Mouse (Mus musculus) CH12.LX (cell line): ENCODE data around the gene Smox. TPM values are rescaled to one million over a fixed set of nuclear protein-coding genes. Genes with fewer than 3 reads are reported as not detected.

Source experiments
- DNase-seq: peaks from one replicate; pipeline ENCODE4 v3.0.0-alpha.2; 2013; ENCODE audit errors: extremely low read depth
- H3K27ac ChIP-seq: 2 replicates; pipeline ENCODE4 v1.5.1; 2012; ENCODE audit warnings: low read depth, mild to moderate bottlenecking, control low read depth, moderate library complexity; ENCODE audit not compliant: insufficient read depth
- H3K27me3 ChIP-seq: replicated peaks from 2 replicates; pipeline ENCODE3; 2012; ENCODE audit warnings: inconsistent platforms
- H3K36me3 ChIP-seq, 2 experiments: replicated peaks in 1 of 2; 2 replicates each; pipeline versions ENCODE3 to v1.6.1; 2012; ENCODE audit warnings: inconsistent platforms in 1 of 2, low read length in 1 of 2, mild to moderate bottlenecking in 1 of 2, mixed read lengths in 1 of 2, moderate library complexity in 1 of 2; ENCODE audit not compliant: control insufficient read depth in 1 of 2, insufficient read depth in 1 of 2
- H3K4me1 ChIP-seq, 2 experiments: 2 replicates each; pipeline ENCODE4 v1.6.1; 2012; ENCODE audit warnings: inconsistent platforms in 1 of 2, moderate library complexity in 1 of 2; ENCODE audit not compliant: insufficient read depth in 2 of 2, control insufficient read depth in 1 of 2
- H3K4me2 ChIP-seq: 2 replicates; pipeline ENCODE4 v1.6.1; 2012; ENCODE audit warnings: low read depth, mild to moderate bottlenecking, control low read depth; ENCODE audit not compliant: poor library complexity, insufficient read depth, severe bottlenecking
- H3K4me3 ChIP-seq, 3 experiments: fragments of 150-350 bp in 1 of 3; sonication (generic) in 1 of 3; replicated peaks in 1 of 3; 2 replicates each; pipeline versions ENCODE3 to v1.5.1; 2011 to 2012; ENCODE audit warnings: low read depth in 2 of 3, low read length in 2 of 3, mild to moderate bottlenecking in 2 of 3, moderate library complexity in 2 of 3, control low read depth in 1 of 3, improper control_type of control experiment in 1 of 3, inconsistent platforms in 1 of 3, mixed read lengths in 1 of 3; ENCODE audit not compliant: poor library complexity in 1 of 3
- H3K79me2 ChIP-seq: replicated peaks from 2 replicates; pipeline ENCODE4 v1.6.1; 2012; ENCODE audit warnings: mild to moderate bottlenecking, moderate library complexity; ENCODE audit not compliant: control insufficient read depth, poor library complexity, insufficient read depth, severe bottlenecking; ENCODE audit errors: extremely low read depth
- H3K9ac ChIP-seq: 2 replicates; pipeline ENCODE4 v1.6.1; 2012; ENCODE audit warnings: low read depth, mild to moderate bottlenecking, control low read depth, moderate library complexity; ENCODE audit not compliant: insufficient read depth
- H3K9me3 ChIP-seq: replicated peaks from 2 replicates; pipeline ENCODE3; 2012; ENCODE audit warnings: low read length, inconsistent platforms, mixed read lengths
- BHLHE40 ChIP-seq: IDR thresholded peaks from 2 replicates; pipeline ENCODE4 v1.6.1; 2011; ENCODE audit warnings: mild to moderate bottlenecking, low read depth, low read length, improper control_type of control experiment
- CHD1 ChIP-seq: IDR thresholded peaks from 2 replicates; pipeline ENCODE4 v1.6.1; 2012; ENCODE audit warnings: low read depth, low read length, improper control_type of control experiment, inconsistent platforms
- CHD2 ChIP-seq: IDR thresholded peaks from 2 replicates; pipeline ENCODE4 v1.6.1; 2011; ENCODE audit warnings: low read length, improper control_type of control experiment
- CTCF ChIP-seq, 2 experiments: IDR thresholded peaks in 1 of 2; conservative IDR thresholded peaks in 1 of 2; 2 replicates each; pipeline ENCODE4 v1.5.1; 2011 to 2012; ENCODE audit warnings: low read depth in 2 of 2, low read length in 2 of 2, improper control_type of control experiment in 1 of 2, inconsistent platforms in 1 of 2, mild to moderate bottlenecking in 1 of 2, moderate library complexity in 1 of 2
- E2F4 ChIP-seq: IDR thresholded peaks from 2 replicates; pipeline ENCODE4 v1.6.1; 2011; ENCODE audit warnings: low read depth, low read length, improper control_type of control experiment; ENCODE audit not compliant: insufficient replicate concordance
- ELF1 ChIP-seq: IDR thresholded peaks from 2 replicates; pipeline ENCODE4 v1.6.1; 2014; ENCODE audit warnings: low read depth, mild to moderate bottlenecking, inconsistent platforms, low read length, improper control_type of control experiment
- EP300 ChIP-seq: IDR thresholded peaks from 2 replicates; pipeline ENCODE4 v1.6.1; 2011; ENCODE audit warnings: low read length, improper control_type of control experiment
- JUN ChIP-seq: IDR thresholded peaks from 2 replicates; pipeline ENCODE4 v1.6.1; 2011; ENCODE audit warnings: low read depth, mild to moderate bottlenecking, low read length, improper control_type of control experiment, moderate library complexity; ENCODE audit not compliant: insufficient read depth
- KAT2A ChIP-seq: IDR thresholded peaks from 2 replicates; pipeline ENCODE4 v1.6.1; 2012; ENCODE audit warnings: low read length, improper control_type of control experiment, inconsistent platforms; ENCODE audit not compliant: insufficient replicate concordance
- MAFK ChIP-seq: IDR thresholded peaks from 2 replicates; pipeline ENCODE4 v1.6.1; 2011; ENCODE audit warnings: low read length, improper control_type of control experiment; ENCODE audit not compliant: insufficient replicate concordance
- MAZ ChIP-seq: IDR thresholded peaks from 2 replicates; pipeline ENCODE4 v1.6.1; 2012; ENCODE audit warnings: low read depth, mild to moderate bottlenecking, inconsistent platforms, low read length, improper control_type of control experiment, moderate library complexity
- MEF2A ChIP-seq: IDR thresholded peaks from 2 replicates; pipeline ENCODE4 v1.6.1; 2014; ENCODE audit warnings: low read depth, mild to moderate bottlenecking, inconsistent platforms, low read length, improper control_type of control experiment, borderline replicate concordance
- NELFE ChIP-seq: IDR thresholded peaks from 2 replicates; pipeline ENCODE4 v1.6.1; 2011; ENCODE audit warnings: low read depth, low read length, improper control_type of control experiment
- NRF1 ChIP-seq: IDR thresholded peaks from 2 replicates; pipeline ENCODE4 v1.6.1; 2014; ENCODE audit warnings: low read depth, mild to moderate bottlenecking, inconsistent platforms, low read length, improper control_type of control experiment, moderate library complexity
- PAX5 ChIP-seq: IDR thresholded peaks from 2 replicates; pipeline ENCODE4 v1.6.1; 2012; ENCODE audit warnings: low read length, inconsistent platforms, mixed read lengths
- POLR2AphosphoS2 ChIP-seq: IDR thresholded peaks from 2 replicates; pipeline ENCODE4 v1.6.1; 2011; ENCODE audit warnings: low read depth, low read length, improper control_type of control experiment
- RCOR1 ChIP-seq: conservative IDR thresholded peaks from 2 replicates; pipeline ENCODE4 v1.6.1; 2012; ENCODE audit warnings: low read depth, mild to moderate bottlenecking, inconsistent platforms, low read length, improper control_type of control experiment
- SMC3 ChIP-seq: IDR thresholded peaks from 2 replicates; pipeline ENCODE4 v1.6.1; 2011; ENCODE audit warnings: low read depth, low read length, improper control_type of control experiment
- TBP ChIP-seq: conservative IDR thresholded peaks from 2 replicates; pipeline ENCODE4 v1.6.1; 2011; ENCODE audit warnings: low read depth, low read length, improper control_type of control experiment
- TCF12 ChIP-seq: IDR thresholded peaks from 2 replicates; pipeline ENCODE4 v1.6.1; 2014; ENCODE audit warnings: low read depth, mild to moderate bottlenecking, inconsistent platforms, low read length, improper control_type of control experiment
- ZKSCAN1 ChIP-seq: IDR thresholded peaks from 2 replicates; pipeline ENCODE4 v1.6.1; 2012; ENCODE audit warnings: low read depth, inconsistent platforms, low read length, improper control_type of control experiment, borderline replicate concordance
- ZMIZ1 ChIP-seq: IDR thresholded peaks from 2 replicates; pipeline ENCODE4 v1.6.1; 2012; ENCODE audit warnings: low read depth, mild to moderate bottlenecking, inconsistent platforms, low read length, improper control_type of control experiment
- dilution Hi-C: fragments of 300-500 bp; cut with MboI; formaldehyde crosslinking; loops from 2 replicates; pipeline ENCODE4 v1.14.3; 2020; ENCODE audit warnings: low sequenced_read_pairs; ENCODE audit not compliant: extremely low pct_unique_long_range_greater_than_20kb, extremely low pct_ligation_motif_present
- in situ Hi-C: fragments of 300-500 bp; cut with MboI; formaldehyde crosslinking; loops from 3 replicates; pipeline ENCODE4 v1.14.3; 2019; ENCODE audit warnings: low sequenced_read_pairs, low pct_ligation_motif_present, low pct_unique_long_range_greater_than_20kb, mixed read lengths
- polyA plus RNA-seq: library from polyadenylated mRNA; unstranded; fragments of >175 nt; gene quantifications from 2 replicates; pipeline ENCODE4 v1.2.1, GENCODE M21; 2012; ENCODE audit warnings: low read depth; ENCODE audit not compliant: insufficient read length
- total RNA-seq, 2 experiments: library from RNA; depleted of rRNA; stranded (reverse); fragments of 300-350 nt in 1 of 2; fragments of >200 nt in 1 of 2; gene quantifications; 2 replicates each; pipeline ENCODE4 v1.2.3; 2012 to 2014

Gene Smox
- total and polyA plus RNA-seq, 3 experiments = 3.3 to 7.6 (median 4.4) TPM

DNA sequence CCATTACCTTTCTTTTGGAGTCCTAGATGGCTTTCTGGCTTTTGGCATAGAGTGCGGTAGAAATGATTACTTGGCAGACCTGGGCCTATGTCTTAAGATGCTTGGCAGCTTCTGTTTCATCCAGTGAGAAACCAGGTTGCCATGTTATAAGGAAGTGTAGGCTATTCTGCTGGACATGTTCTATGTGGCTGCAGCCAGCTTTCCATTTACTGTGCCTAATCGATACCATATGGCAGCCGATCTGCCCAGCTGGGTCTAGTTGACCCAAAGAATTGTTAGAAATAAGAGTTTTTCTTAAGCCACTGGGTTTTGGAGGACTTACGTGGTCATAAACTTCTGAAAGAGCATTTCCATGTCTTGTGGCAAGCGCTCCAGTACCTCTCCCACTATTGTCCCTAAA, 4.0 kb upstream of the Smox start:
- H3K27ac ChIP-seq = no peak overlapping the region
- no peaks in the 10 kb centered on the region for H3K36me3 ChIP-seq
- no peak overlapping the region for H3K9ac ChIP-seq
- no peak overlapping the region for H3K4me3 ChIP-seq
- dilution Hi-C loops (no loop called here), in situ Hi-C loops (no loop called here)
- H3K9me3 ChIP-seq = no peaks in the 10 kb centered on the region
- peaks cover 10% of the 10 kb centered on the region for H3K27me3 ChIP-seq
- no peak for TF ChIP-seq CHD2
- no peak for TF ChIP-seq CTCF (conservative IDR thresholded peaks at IDR 0.05 in 1 of 2, IDR thresholded peaks at IDR 0.05 in 1 of 2; ENCODE audit: low read depth in 2 of 2, low read length in 2 of 2)
- no peak for TF ChIP-seq POLR2AphosphoS2
- TF ChIP-seq BHLHE40 = no peak
- no peak for TF ChIP-seq ZKSCAN1
- no peak for TF ChIP-seq SMC3
- no peak for TF ChIP-seq MEF2A
- TF ChIP-seq TBP = no peak
- TF ChIP-seq KAT2A = no peak
- no peak for TF ChIP-seq NRF1
- no peak for TF ChIP-seq JUN
- TF ChIP-seq ZMIZ1 = no peak
- no peak for TF ChIP-seq RCOR1
- DNase-seq = no peak
- H3K4me1 ChIP-seq = peaks cover 1 to 8% of the 10 kb centered on the region in 2 experiments
- no peaks in the 10 kb centered on the region for H3K79me2 ChIP-seq
- no peak overlapping the region for H3K4me2 ChIP-seq

DNA sequence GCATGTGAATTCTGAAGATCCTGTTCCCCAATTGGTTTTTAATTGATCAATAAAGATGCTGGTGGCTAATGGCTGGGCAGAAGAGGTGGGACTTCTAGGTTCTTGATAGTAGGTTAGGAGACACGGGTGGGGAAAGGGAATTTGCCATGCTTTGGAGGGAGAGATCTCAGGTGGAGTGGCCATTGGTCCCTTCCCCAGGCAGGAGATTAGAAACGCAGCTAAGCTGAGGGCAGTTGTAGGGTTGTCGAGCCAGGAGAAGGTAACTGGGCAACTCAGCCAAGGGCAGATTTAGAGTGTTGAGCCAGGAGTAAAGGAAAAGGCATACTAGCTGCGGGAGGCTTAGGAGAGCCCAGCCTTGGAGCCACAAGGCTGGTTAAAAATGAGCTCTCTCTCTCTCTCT, 3.0 kb upstream of the Smox start:
- dilution Hi-C loops (no loop called here), in situ Hi-C loops (no loop called here)
- Histone ChIP-seq H3K4me3 (no peak overlapping the region), H3K9ac (no peak overlapping the region), H3K4me2 (no peak overlapping the region), H3K27ac (no peak overlapping the region), H3K79me2 (no peaks in the 10 kb centered on the region), H3K9me3 (no peaks in the 10 kb centered on the region), H3K27me3 (peaks cover 19% of the 10 kb centered on the region), H3K4me1 (peaks cover 3 to 11% of the 10 kb centered on the region in 2 experiments), H3K36me3 (no peaks in the 10 kb centered on the region)
- TF ChIP-seq EP300 = no peak
- no peak for TF ChIP-seq PAX5
- no peak for TF ChIP-seq E2F4
- TF ChIP-seq NELFE = no peak
- no peak for TF ChIP-seq ZMIZ1
- no peak for TF ChIP-seq ELF1
- TF ChIP-seq RCOR1 = no peak
- TF ChIP-seq TCF12 = no peak
- TF ChIP-seq CHD1 = no peak
- no peak for TF ChIP-seq MAZ
- TF ChIP-seq ZKSCAN1 = no peak
- no peak for TF ChIP-seq MAFK
- no peak for DNase-seq
